Mouse (Mus musculus): ENCODE data around the gene Fam120b. TPM values are rescaled to one million over a fixed set of nuclear protein-coding genes. Genes with fewer than 3 reads are reported as not detected.

Gene Fam120b
- polyA plus RNA-seq, 1 experiment from 2014 or later: 11.5 TPM

GRCm38 (mm10) chr17:15357071-15357470 is 38.9 kb upstream of the Fam120b start:
- H3K4me2 ChIP-seq (replicated peaks; ENCODE audit: low read depth): no peak overlapping the region
- peaks cover 14% of the 10 kb centered on the region for H3K4me1 ChIP-seq (replicated peaks; ENCODE audit: control insufficient read depth, insufficient read depth, low read length)
- TF ChIP-seq CTCF (IDR thresholded peaks at IDR 0.05; ENCODE audit: low read depth): no peak
- H3K4me3 ChIP-seq (ENCODE audit: low read depth, low read length): no peak overlapping the region
- no peaks in the 10 kb centered on the region for H3K27me3 ChIP-seq (replicated peaks; ENCODE audit: control insufficient read depth, insufficient read depth, low read length)
- H3K27ac ChIP-seq (ENCODE audit: low read depth, low read length): peak overlapping the region; percentile 50; the same call in 1 of the 2 replicates
- no peak for ATAC-seq
- WGBS: 64% methylated on average over 3 of the region's 3 CpGs
- H3K36me3 ChIP-seq (ENCODE audit: control insufficient read depth, insufficient read depth): no peaks in the 10 kb centered on the region
- no peak overlapping the region for H3K9ac ChIP-seq (ENCODE audit: low read depth, low read length)
- no peaks in the 10 kb centered on the region for H3K9me3 ChIP-seq (ENCODE audit: control insufficient read depth)

GRCm38 (mm10) chr17:15363656-15364055 is 32.3 kb upstream of the Fam120b start:
- Histone ChIP-seq H3K27me3 (replicated peaks; ENCODE audit: control insufficient read depth, insufficient read depth, low read length) (no peaks in the 10 kb centered on the region), H3K27ac (ENCODE audit: low read depth, low read length) (no peak overlapping the region), H3K4me1 (replicated peaks; ENCODE audit: control insufficient read depth, insufficient read depth, low read length) (no peaks in the 10 kb centered on the region), H3K36me3 (ENCODE audit: control insufficient read depth, insufficient read depth) (peaks cover 22% of the 10 kb centered on the region), H3K9ac (ENCODE audit: low read depth, low read length) (no peak overlapping the region), H3K9me3 (ENCODE audit: control insufficient read depth) (no peaks in the 10 kb centered on the region), H3K4me2 (replicated peaks; ENCODE audit: low read depth) (no peak overlapping the region), H3K4me3 (ENCODE audit: low read depth, low read length) (no peak overlapping the region)
- no peak for ATAC-seq
- no peak for TF ChIP-seq CTCF (IDR thresholded peaks at IDR 0.05; ENCODE audit: low read depth)
- WGBS: 62% methylated on average over 3 of the region's 3 CpGs

DNA sequence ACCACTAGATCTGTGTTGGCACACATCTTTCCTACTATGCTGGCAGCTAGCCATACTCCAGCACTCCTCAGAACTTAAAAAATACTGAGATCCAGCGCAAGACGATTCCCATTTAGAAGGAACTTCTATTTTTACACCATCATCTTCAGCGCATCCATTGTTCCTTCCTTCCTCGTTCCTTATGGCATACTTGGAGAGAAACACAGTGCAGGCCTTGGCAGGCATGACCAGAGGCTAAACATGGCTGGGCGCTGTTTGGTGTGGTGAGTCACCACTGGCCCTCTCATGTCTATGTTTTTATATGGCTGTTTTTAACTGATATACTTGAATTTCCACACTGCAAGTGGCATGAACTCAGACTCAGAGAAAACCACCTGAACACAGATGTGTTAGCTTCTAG is 30.4 kb upstream of the Fam120b start:
- no peak overlapping the region for H3K4me3 ChIP-seq (ENCODE audit: low read depth, low read length)
- no peak overlapping the region for H3K9ac ChIP-seq (ENCODE audit: low read depth, low read length)
- no peak overlapping the region for H3K4me2 ChIP-seq (replicated peaks; ENCODE audit: low read depth)
- H3K27ac ChIP-seq (ENCODE audit: low read depth, low read length): no peak overlapping the region
- peaks cover 42% of the 10 kb centered on the region for H3K36me3 ChIP-seq (ENCODE audit: control insufficient read depth, insufficient read depth)
- H3K27me3 ChIP-seq (replicated peaks; ENCODE audit: control insufficient read depth, insufficient read depth, low read length): no peaks in the 10 kb centered on the region
- H3K9me3 ChIP-seq (ENCODE audit: control insufficient read depth): no peaks in the 10 kb centered on the region
- TF ChIP-seq CTCF (IDR thresholded peaks at IDR 0.05; ENCODE audit: low read depth): no peak
- no peaks in the 10 kb centered on the region for H3K4me1 ChIP-seq (replicated peaks; ENCODE audit: control insufficient read depth, insufficient read depth, low read length)
- no peak for ATAC-seq
- 74% methylated on average over 5 of the region's 5 CpGs for WGBS

GRCm38 (mm10) chr17:15370401-15370800 is 25.6 kb upstream of the Fam120b start:
- no peak overlapping the region for H3K27ac ChIP-seq (ENCODE audit: low read depth, low read length)
- H3K4me2 ChIP-seq (replicated peaks; ENCODE audit: low read depth): no peak overlapping the region; the same call in 1 of the 2 replicates
- no peak for TF ChIP-seq CTCF (IDR thresholded peaks at IDR 0.05; ENCODE audit: low read depth)
- H3K4me3 ChIP-seq (ENCODE audit: low read depth, low read length): no peak overlapping the region
- H3K27me3 ChIP-seq (replicated peaks; ENCODE audit: control insufficient read depth, insufficient read depth, low read length): no peaks in the 10 kb centered on the region
- 89% methylated on average over 14 of the region's 14 CpGs for WGBS
- ATAC-seq: no peak
- no peaks in the 10 kb centered on the region for H3K9me3 ChIP-seq (ENCODE audit: control insufficient read depth)
- no peak overlapping the region for H3K9ac ChIP-seq (ENCODE audit: low read depth, low read length)
- H3K4me1 ChIP-seq (replicated peaks; ENCODE audit: control insufficient read depth, insufficient read depth, low read length): peaks cover 14% of the 10 kb centered on the region; the same call in 1 of the 2 replicates
- H3K36me3 ChIP-seq (ENCODE audit: control insufficient read depth, insufficient read depth): peaks cover 49% of the 10 kb centered on the region

GRCm38 (mm10) chr17:15371967-15372835 is 23.8 kb upstream of the Fam120b start:
- H3K27ac ChIP-seq (ENCODE audit: low read depth, low read length): peak overlapping the region; percentile 73
- H3K27me3 ChIP-seq (replicated peaks; ENCODE audit: control insufficient read depth, insufficient read depth, low read length): no peaks in the 10 kb centered on the region
- 24% methylated on average over 17 of the region's 17 CpGs for WGBS
- H3K4me2 ChIP-seq (replicated peaks; ENCODE audit: low read depth): peak overlapping the region; percentile 79
- H3K36me3 ChIP-seq (ENCODE audit: control insufficient read depth, insufficient read depth): peaks cover 39% of the 10 kb centered on the region
- TF ChIP-seq CTCF (IDR thresholded peaks at IDR 0.05; ENCODE audit: low read depth): no peak
- H3K4me3 ChIP-seq (ENCODE audit: low read depth, low read length): peak overlapping the region; percentile 86
- H3K9me3 ChIP-seq (ENCODE audit: control insufficient read depth): no peaks in the 10 kb centered on the region
- peak; percentile 12; the same call in 1 of the 2 replicates for ATAC-seq
- H3K4me1 ChIP-seq (replicated peaks; ENCODE audit: control insufficient read depth, insufficient read depth, low read length): peaks cover 14% of the 10 kb centered on the region; the same call in 1 of the 2 replicates
- H3K9ac ChIP-seq (ENCODE audit: low read depth, low read length): peak overlapping the region; percentile 18; the same call in 1 of the 2 replicates

DNA sequence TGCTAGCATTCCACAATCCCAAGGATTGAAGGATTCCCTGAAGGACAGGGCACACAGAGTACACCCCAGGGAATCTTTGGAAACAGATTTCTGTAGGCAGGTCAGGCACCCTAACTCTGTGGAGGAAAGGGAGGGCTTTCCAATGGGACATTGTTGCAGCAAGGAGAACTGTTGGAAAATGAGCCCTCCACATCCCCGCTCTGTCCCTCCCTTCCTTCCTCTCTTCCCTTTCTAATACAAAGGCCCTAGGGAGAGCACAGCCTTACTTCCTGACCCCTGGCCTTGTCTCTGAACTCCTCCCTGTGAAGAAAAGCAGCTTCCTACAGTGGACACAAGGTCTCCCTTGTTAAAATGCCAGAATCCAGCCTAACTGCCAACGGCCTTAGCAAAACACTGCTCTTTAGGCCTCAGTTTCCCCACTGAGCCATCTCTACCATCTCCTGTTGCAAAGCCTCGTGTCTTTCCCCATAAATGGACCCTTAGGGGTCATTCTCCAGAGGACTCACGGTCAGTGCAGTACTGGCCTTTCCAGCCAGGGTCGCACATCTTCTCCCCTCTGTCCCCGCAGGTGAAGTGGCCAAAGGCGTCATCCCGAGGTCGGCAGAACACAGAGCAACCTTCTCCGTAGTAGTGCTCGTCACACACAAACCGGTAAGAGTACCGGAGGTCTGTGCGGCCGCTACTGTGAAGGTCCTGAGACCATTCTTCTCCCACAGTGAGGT is 22.9 kb upstream of the Fam120b start:
- Histone ChIP-seq H3K4me3 (ENCODE audit: low read depth, low read length) (peak overlapping the region; percentile 86), H3K36me3 (ENCODE audit: control insufficient read depth, insufficient read depth) (peaks cover 33% of the 10 kb centered on the region), H3K9me3 (ENCODE audit: control insufficient read depth) (no peaks in the 10 kb centered on the region), H3K27me3 (replicated peaks; ENCODE audit: control insufficient read depth, insufficient read depth, low read length) (no peaks in the 10 kb centered on the region), H3K9ac (ENCODE audit: low read depth, low read length) (peak overlapping the region; percentile 18; the same call in 1 of the 2 replicates), H3K4me1 (replicated peaks; ENCODE audit: control insufficient read depth, insufficient read depth, low read length) (peaks cover 14% of the 10 kb centered on the region; the same call in 1 of the 2 replicates), H3K4me2 (replicated peaks; ENCODE audit: low read depth) (peak overlapping the region; percentile 79), H3K27ac (ENCODE audit: low read depth, low read length) (peak overlapping the region; percentile 73)
- TF ChIP-seq CTCF (IDR thresholded peaks at IDR 0.05; ENCODE audit: low read depth): 0 out of 2 replicates have a peak, but pooled peaks have one; percentile 13
- ATAC-seq: no peak
- 73% methylated on average over 15 of the region's 15 CpGs for WGBS
